Mouse (Mus musculus): ENCODE data around the gene Spem1.
"Not testable (repeated sequence)": the region's sequence is repeated elsewhere in the genome, so short reads cannot be mapped to it uniquely, and the experiment has no call there.

Spem1 gene

GRCm38 (mm10) chr11:69822080-69822479 lies at the start of gene Spem1:
TSS of gene Spem1 (minus strand) at chr11:69822180.
- Histone ChIP-seq H3K36me3 (ENCODE audit: control insufficient read depth, insufficient read depth, low read length, poor library complexity, severe bottlenecking) (no peaks in the 10 kb centered on the region), H3K27me3 (ENCODE audit: control insufficient read depth, insufficient read depth, low read length, poor library complexity, severe bottlenecking) (no peaks in the 10 kb centered on the region)
- DNase-seq (ENCODE audit: low read depth, low spot score): no peak

GRCm38 (mm10) chr11:69870289-69871069 lies 48.5 kb upstream of the Spem1 start:
- DNase-seq (ENCODE audit: low read depth, low spot score): no peak
- no peaks in the 10 kb centered on the region for H3K36me3 ChIP-seq (ENCODE audit: control insufficient read depth, insufficient read depth, low read length, poor library complexity, severe bottlenecking)
- no peaks in the 10 kb centered on the region for H3K27me3 ChIP-seq (ENCODE audit: control insufficient read depth, insufficient read depth, low read length, poor library complexity, severe bottlenecking)

GRCm38 (mm10) chr11:69867335-69867734 lies 45.4 kb upstream of the Spem1 start:
- DNase-seq (ENCODE audit: low read depth, low spot score): no peak
- Histone ChIP-seq H3K27me3 (ENCODE audit: control insufficient read depth, insufficient read depth, low read length, poor library complexity, severe bottlenecking) (no peaks in the 10 kb centered on the region), H3K36me3 (ENCODE audit: control insufficient read depth, insufficient read depth, low read length, poor library complexity, severe bottlenecking) (no peaks in the 10 kb centered on the region)

- H3K27me3 ChIP-seq (ENCODE audit: control insufficient read depth, insufficient read depth, low read length, poor library complexity, severe bottlenecking): no peaks in the 10 kb centered on the region
- no peak for DNase-seq (ENCODE audit: low read depth, low spot score)
- no peaks in the 10 kb centered on the region for H3K36me3 ChIP-seq (ENCODE audit: control insufficient read depth, insufficient read depth, low read length, poor library complexity, severe bottlenecking)
These were observed 43.6 kb upstream of the Spem1 start for GRCm38 (mm10) chr11:69865561-69865960.

- no peaks in the 10 kb centered on the region for H3K27me3 ChIP-seq (ENCODE audit: control insufficient read depth, insufficient read depth, low read length, poor library complexity, severe bottlenecking)
- no peak for DNase-seq (ENCODE audit: low read depth, low spot score)
These were observed 42.3 kb upstream of the Spem1 start for GRCm38 (mm10) chr11:69864138-69864860.

GRCm38 (mm10) chr11:69863729-69864128 lies 41.7 kb upstream of the Spem1 start:
- not testable (repeated sequence) for H3K27me3 ChIP-seq (ENCODE audit: control insufficient read depth, insufficient read depth, low read length, poor library complexity, severe bottlenecking); H3K36me3 ChIP-seq (ENCODE audit: control insufficient read depth, insufficient read depth, low read length, poor library complexity, severe bottlenecking); DNase-seq (ENCODE audit: low read depth, low spot score)

More at GRCm38 (mm10) chr11:69864138-69864860, 42.3 kb upstream of the Spem1 start:
- no peaks in the 10 kb centered on the region for H3K36me3 ChIP-seq (ENCODE audit: control insufficient read depth, insufficient read depth, low read length, poor library complexity, severe bottlenecking)

- DNase-seq (ENCODE audit: low read depth, low spot score): no peak
- Histone ChIP-seq H3K36me3 (ENCODE audit: control insufficient read depth, insufficient read depth, low read length, poor library complexity, severe bottlenecking) (no peaks in the 10 kb centered on the region), H3K27me3 (ENCODE audit: control insufficient read depth, insufficient read depth, low read length, poor library complexity, severe bottlenecking) (no peaks in the 10 kb centered on the region)
These were observed 36.4 kb upstream of the Spem1 start, which contains the start of gene Tnk1 for GRCm38 (mm10) chr11:69858113-69858998. TSS of gene Tnk1 (minus strand) at chr11:69858730.

GRCm38 (mm10) chr11:69855347-69855746 lies 33.4 kb upstream of the Spem1 start:
- Histone ChIP-seq H3K36me3 (ENCODE audit: control insufficient read depth, insufficient read depth, low read length, poor library complexity, severe bottlenecking) (no peaks in the 10 kb centered on the region), H3K27me3 (ENCODE audit: control insufficient read depth, insufficient read depth, low read length, poor library complexity, severe bottlenecking) (no peaks in the 10 kb centered on the region)
- DNase-seq (ENCODE audit: low read depth, low spot score): peak; percentile 71

GRCm38 (mm10) chr11:69854680-69855079 lies 32.7 kb upstream of the Spem1 start:
- no peaks in the 10 kb centered on the region for H3K36me3 ChIP-seq (ENCODE audit: control insufficient read depth, insufficient read depth, low read length, poor library complexity, severe bottlenecking)

GRCm38 (mm10) chr11:69853994-69854393 lies 32.0 kb upstream of the Spem1 start:
- Histone ChIP-seq H3K27me3 (ENCODE audit: control insufficient read depth, insufficient read depth, low read length, poor library complexity, severe bottlenecking) (no peaks in the 10 kb centered on the region), H3K36me3 (ENCODE audit: control insufficient read depth, insufficient read depth, low read length, poor library complexity, severe bottlenecking) (no peaks in the 10 kb centered on the region)
- DNase-seq (ENCODE audit: low read depth, low spot score): no peak

More at GRCm38 (mm10) chr11:69854680-69855079, 32.7 kb upstream of the Spem1 start:
- DNase-seq (ENCODE audit: low read depth, low spot score): no peak
- no peaks in the 10 kb centered on the region for H3K27me3 ChIP-seq (ENCODE audit: control insufficient read depth, insufficient read depth, low read length, poor library complexity, severe bottlenecking)

GRCm38 (mm10) chr11:69850754-69851153 lies 28.8 kb upstream of the Spem1 start:
- DNase-seq (ENCODE audit: low read depth, low spot score): no peak
- Histone ChIP-seq H3K27me3 (ENCODE audit: control insufficient read depth, insufficient read depth, low read length, poor library complexity, severe bottlenecking) (no peaks in the 10 kb centered on the region), H3K36me3 (ENCODE audit: control insufficient read depth, insufficient read depth, low read length, poor library complexity, severe bottlenecking) (no peaks in the 10 kb centered on the region)

- H3K27me3 ChIP-seq (ENCODE audit: control insufficient read depth, insufficient read depth, low read length, poor library complexity, severe bottlenecking): no peaks in the 10 kb centered on the region
- no peak for DNase-seq (ENCODE audit: low read depth, low spot score)
- H3K36me3 ChIP-seq (ENCODE audit: control insufficient read depth, insufficient read depth, low read length, poor library complexity, severe bottlenecking): no peaks in the 10 kb centered on the region
These were observed 27.9 kb upstream of the Spem1 start for GRCm38 (mm10) chr11:69849884-69850283.

- Histone ChIP-seq H3K36me3 (ENCODE audit: control insufficient read depth, insufficient read depth, low read length, poor library complexity, severe bottlenecking) (no peaks in the 10 kb centered on the region), H3K27me3 (ENCODE audit: control insufficient read depth, insufficient read depth, low read length, poor library complexity, severe bottlenecking) (no peaks in the 10 kb centered on the region)
- DNase-seq (ENCODE audit: low read depth, low spot score): no peak
These were observed 27.1 kb upstream of the Spem1 start for GRCm38 (mm10) chr11:69849128-69849527.

GRCm38 (mm10) chr11:69848021-69848420 lies 26.0 kb upstream of the Spem1 start:
- no peak for DNase-seq (ENCODE audit: low read depth, low spot score)
- Histone ChIP-seq H3K27me3 (ENCODE audit: control insufficient read depth, insufficient read depth, low read length, poor library complexity, severe bottlenecking) (no peaks in the 10 kb centered on the region), H3K36me3 (ENCODE audit: control insufficient read depth, insufficient read depth, low read length, poor library complexity, severe bottlenecking) (no peaks in the 10 kb centered on the region)
